Mouse (Mus musculus) midbrain, embryonic 16.5 days (tissue): ENCODE measurements around the gene Gm20696. TPM values are rescaled to one million over a fixed set of nuclear protein-coding genes. Genes with fewer than 3 reads are reported as not detected.

ENCODE experiments used
- ATAC-seq: fragments of 200-750 bp; cut with Nextera tagmentation; 2 replicates; pipeline ENCODE4 v1.8.0; 2017; ENCODE audit warnings: moderate TSS enrichment
- H3K27ac ChIP-seq: fragments of 300-500 bp; sonication (generic); 2 replicates; pipeline ENCODE4 v1.5.1; 2014; ENCODE audit warnings: mild to moderate bottlenecking, low read length, mixed read lengths
- H3K27me3 ChIP-seq: fragments of 300-500 bp; sonication (generic); 2 replicates; pipeline ENCODE4 v1.6.1; 2014; ENCODE audit warnings: low read depth, low read length, mixed read lengths; ENCODE audit not compliant: control insufficient read depth, insufficient read depth
- H3K36me3 ChIP-seq: fragments of 300-500 bp; sonication (generic); 2 replicates; pipeline ENCODE4 v1.6.1; 2014; ENCODE audit warnings: mild to moderate bottlenecking, low read length, moderate library complexity, mixed read lengths; ENCODE audit not compliant: control insufficient read depth, insufficient read depth
- H3K4me1 ChIP-seq: fragments of 300-500 bp; sonication (generic); 2 replicates; pipeline ENCODE4 v1.6.1; 2014; ENCODE audit warnings: mild to moderate bottlenecking, low read length, mixed read lengths; ENCODE audit not compliant: control insufficient read depth, insufficient read depth
- H3K4me2 ChIP-seq: fragments of 300-500 bp; sonication (generic); 2 replicates; pipeline ENCODE4 v1.6.1; 2014; ENCODE audit warnings: mild to moderate bottlenecking, low read length, mixed read lengths
- H3K4me3 ChIP-seq: fragments of 300-500 bp; sonication (generic); 2 replicates; pipeline ENCODE4 v1.5.1; 2014; ENCODE audit warnings: low read depth, mild to moderate bottlenecking, low read length, moderate library complexity, mixed read lengths
- H3K9ac ChIP-seq: fragments of 300-500 bp; sonication (generic); 2 replicates; pipeline ENCODE4 v1.6.1; 2014; ENCODE audit warnings: low read depth, low read length, mixed read lengths
- H3K9me3 ChIP-seq: fragments of 300-500 bp; sonication (generic); replicated peaks from 2 replicates; pipeline ENCODE4 v1.6.1; 2014; ENCODE audit warnings: mild to moderate bottlenecking, low read length, mixed read lengths; ENCODE audit not compliant: control insufficient read depth, poor library complexity, severe bottlenecking
- WGBS: fragments of 180-500 bp; shearing (Covaris S2); extraction: QIAGEN DNeasy Blood & Tissue Kit; methylation state at CpG from one replicate; pipeline ENCODE4 v1.1.7; 2014; 5-methylcytosine and 5-hydroxymethylcytosine counted together
- polyA plus RNA-seq: library from polyadenylated mRNA; unstranded; fragments of >200 nt; fragmentation: Nextera tagmentation; extraction: Ambion mirVana; gene quantifications from 2 replicates; pipeline ENCODE4 v1.2.1, GENCODE M21; 2015

The Gm20696 gene
- polyA plus RNA-seq, 1 experiment from 2014 or later = 2.4 TPM

GRCm38 (mm10) chr6:99451479-99451878 is 215.1 kb downstream of the Gm20696 start:
- Histone ChIP-seq H3K9me3 (no peaks in the 10 kb centered on the region), H3K4me2 (no peak overlapping the region), H3K27me3 (no peaks in the 10 kb centered on the region), H3K27ac (no peak overlapping the region), H3K4me1 (0 out of 2 replicates have a peak, but pooled peaks cover 2% of the 10 kb centered on the region), H3K4me3 (no peak overlapping the region), H3K9ac (no peak overlapping the region), H3K36me3 (no peaks in the 10 kb centered on the region)
- ATAC-seq = no peak
- WGBS = 53% methylated on average over 11 of the region's 11 CpGs

- Histone ChIP-seq H3K9me3 (no peaks in the 10 kb centered on the region), H3K27me3 (no peaks in the 10 kb centered on the region), H3K9ac (no peak overlapping the region), H3K4me3 (no peak overlapping the region), H3K36me3 (no peaks in the 10 kb centered on the region), H3K27ac (no peak overlapping the region), H3K4me1 (0 out of 2 replicates have a peak, but pooled peaks cover 2% of the 10 kb centered on the region), H3K4me2 (no peak overlapping the region)
- WGBS = 85% methylated on average over 4 of the region's 4 CpGs
- no peak for ATAC-seq
Measured at GRCm38 (mm10) chr6:99447447-99447846, 219.2 kb downstream of the Gm20696 start.

GRCm38 (mm10) chr6:99446801-99447415 is 219.7 kb downstream of the Gm20696 start:
- no peaks in the 10 kb centered on the region for H3K9me3 ChIP-seq
- ATAC-seq = no peak
- 0 out of 2 replicates have a peak, but pooled peaks cover 2% of the 10 kb centered on the region for H3K4me1 ChIP-seq
- WGBS = 95% methylated on average over 12 of the region's 12 CpGs
- H3K36me3 ChIP-seq = no peaks in the 10 kb centered on the region
- H3K4me2 ChIP-seq = no peak overlapping the region
- no peak overlapping the region for H3K9ac ChIP-seq
- H3K27ac ChIP-seq = no peak overlapping the region
- no peak overlapping the region for H3K4me3 ChIP-seq
- no peaks in the 10 kb centered on the region for H3K27me3 ChIP-seq

GRCm38 (mm10) chr6:99443460-99443859 is 223.1 kb downstream of the Gm20696 start:
- Histone ChIP-seq H3K4me1 (peaks cover 19% of the 10 kb centered on the region), H3K4me2 (no peak overlapping the region), H3K27ac (no peak overlapping the region), H3K4me3 (no peak overlapping the region), H3K27me3 (no peaks in the 10 kb centered on the region), H3K9me3 (no peaks in the 10 kb centered on the region), H3K36me3 (no peaks in the 10 kb centered on the region), H3K9ac (no peak overlapping the region)
- no peak for ATAC-seq
- WGBS = 87% methylated on average over 5 of the region's 5 CpGs

- Histone ChIP-seq H3K36me3 (no peaks in the 10 kb centered on the region), H3K9me3 (no peaks in the 10 kb centered on the region), H3K9ac (no peak overlapping the region), H3K27me3 (no peaks in the 10 kb centered on the region), H3K4me1 (peaks cover 19% of the 10 kb centered on the region), H3K27ac (no peak overlapping the region), H3K4me2 (no peak overlapping the region), H3K4me3 (no peak overlapping the region)
- no peak for ATAC-seq
- WGBS = 65% methylated on average over 7 of the region's 7 CpGs
Measured at GRCm38 (mm10) chr6:99441100-99441499, 225.5 kb downstream of the Gm20696 start.

GRCm38 (mm10) chr6:99440606-99441005 is 226.0 kb downstream of the Gm20696 start:
- Histone ChIP-seq H3K4me3 (no peak overlapping the region), H3K27me3 (no peaks in the 10 kb centered on the region), H3K4me2 (no peak overlapping the region), H3K4me1 (peaks cover 19% of the 10 kb centered on the region), H3K36me3 (no peaks in the 10 kb centered on the region), H3K9ac (no peak overlapping the region), H3K27ac (peak overlapping the region; percentile 69), H3K9me3 (no peaks in the 10 kb centered on the region)
- 90% methylated on average over 2 of the region's 2 CpGs for WGBS
- no peak for ATAC-seq

- Histone ChIP-seq H3K9me3 (no peaks in the 10 kb centered on the region), H3K9ac (no peak overlapping the region; the same call in 1 of the 2 replicates)
- 5% methylated on average over 9 of the region's 9 CpGs for WGBS
Measured at GRCm38 (mm10) chr6:99439878-99440361, 226.7 kb downstream of the Gm20696 start.

GRCm38 (mm10) chr6:99439214-99439877 is 227.3 kb downstream of the Gm20696 start:
- Histone ChIP-seq H3K4me1 (peaks cover 19% of the 10 kb centered on the region), H3K9me3 (no peaks in the 10 kb centered on the region), H3K36me3 (no peaks in the 10 kb centered on the region), H3K9ac (0 out of 2 replicates have a peak overlapping the region, but pooled peaks have one; percentile 26), H3K4me3 (no peak overlapping the region), H3K27me3 (no peaks in the 10 kb centered on the region), H3K4me2 (peak overlapping the region; percentile 34), H3K27ac (peak overlapping the region; percentile 69)
- WGBS = 6% methylated on average over 9 of the region's 9 CpGs
- ATAC-seq = no peak

More at GRCm38 (mm10) chr6:99439878-99440361, 226.7 kb downstream of the Gm20696 start:
- Histone ChIP-seq H3K27me3 (no peaks in the 10 kb centered on the region), H3K4me3 (no peak overlapping the region), H3K36me3 (no peaks in the 10 kb centered on the region), H3K4me1 (peaks cover 19% of the 10 kb centered on the region), H3K4me2 (peak overlapping the region; percentile 34), H3K27ac (peak overlapping the region; percentile 69)
- ATAC-seq = peak; percentile 79; the same call in 1 of the 2 replicates

GRCm38 (mm10) chr6:99436371-99436770 is 230.2 kb downstream of the Gm20696 start:
- Histone ChIP-seq H3K27me3 (no peaks in the 10 kb centered on the region), H3K4me1 (peaks cover 19% of the 10 kb centered on the region), H3K4me3 (no peak overlapping the region), H3K4me2 (no peak overlapping the region), H3K27ac (no peak overlapping the region), H3K9ac (no peak overlapping the region), H3K9me3 (no peaks in the 10 kb centered on the region), H3K36me3 (no peaks in the 10 kb centered on the region)
- 96% methylated on average over 6 of the region's 6 CpGs for WGBS
- ATAC-seq = no peak
